Mouse (Mus musculus): ENCODE data around the gene Cox19. TPM values are rescaled to one million over a fixed set of nuclear protein-coding genes. Genes with fewer than 3 reads are reported as not detected.

Gene Cox19
- polyA plus RNA-seq, 1 experiment: 87.4 TPM

GRCm38 (mm10) chr5:139291811-139292560, 59.2 kb downstream of the Cox19 start:
- 51% methylated on average over 6 of the region's 6 CpGs for WGBS
- no peak overlapping the region for H3K27ac ChIP-seq (ENCODE audit: insufficient read depth, low read length)
- TF ChIP-seq CTCF (IDR thresholded peaks at IDR 0.05; ENCODE audit: borderline replicate concordance, insufficient read depth, low read depth, low read length) (no peak), POLR2A (IDR thresholded peaks at IDR 0.05; ENCODE audit: borderline replicate concordance, insufficient read depth, low read length) (no peak)

GRCm38 (mm10) chr5:139290467-139291259, 60.6 kb downstream of the Cox19 start:
- no peak for DNase-seq
- Histone ChIP-seq H3K4me3 (replicated peaks; ENCODE audit: insufficient read depth, low read depth, low read length) (no peak overlapping the region), H3K4me1 (ENCODE audit: control insufficient read depth, insufficient read depth, low read length) (peaks cover 6% of the 10 kb centered on the region), H3K27me3 (ENCODE audit: control insufficient read depth, insufficient read depth, low read length) (no peaks in the 10 kb centered on the region), H3K27ac (ENCODE audit: insufficient read depth, low read length) (no peak overlapping the region)
- 85% methylated on average over 12 of the region's 12 CpGs for WGBS
- TF ChIP-seq CTCF (IDR thresholded peaks at IDR 0.05; ENCODE audit: borderline replicate concordance, insufficient read depth, low read depth, low read length) (no peak), POLR2A (IDR thresholded peaks at IDR 0.05; ENCODE audit: borderline replicate concordance, insufficient read depth, low read length) (no peak)

More at GRCm38 (mm10) chr5:139291811-139292560, 59.2 kb downstream of the Cox19 start:
- no peak overlapping the region for H3K4me3 ChIP-seq (replicated peaks; ENCODE audit: insufficient read depth, low read depth, low read length)
- no peaks in the 10 kb centered on the region for H3K27me3 ChIP-seq (ENCODE audit: control insufficient read depth, insufficient read depth, low read length)
- no peak for DNase-seq
- no peaks in the 10 kb centered on the region; the same call in 1 of the 2 replicates for H3K4me1 ChIP-seq (ENCODE audit: control insufficient read depth, insufficient read depth, low read length)

GRCm38 (mm10) chr5:139288591-139288990, 62.6 kb downstream of the Cox19 start:
- no peak overlapping the region for H3K27ac ChIP-seq (ENCODE audit: insufficient read depth, low read length)
- no peak for TF ChIP-seq CTCF (IDR thresholded peaks at IDR 0.05; ENCODE audit: borderline replicate concordance, insufficient read depth, low read depth, low read length)
- H3K4me1 ChIP-seq (ENCODE audit: control insufficient read depth, insufficient read depth, low read length): peaks cover 7% of the 10 kb centered on the region
- H3K27me3 ChIP-seq (ENCODE audit: control insufficient read depth, insufficient read depth, low read length): no peaks in the 10 kb centered on the region
- H3K4me3 ChIP-seq (replicated peaks; ENCODE audit: insufficient read depth, low read depth, low read length): no peak overlapping the region
- no peak for DNase-seq
- 56% methylated on average over 4 of the region's 4 CpGs for WGBS

- H3K27me3 ChIP-seq (ENCODE audit: control insufficient read depth, insufficient read depth, low read length): no peaks in the 10 kb centered on the region
- H3K4me3 ChIP-seq (replicated peaks; ENCODE audit: insufficient read depth, low read depth, low read length): no peak overlapping the region
- TF ChIP-seq POLR2A (IDR thresholded peaks at IDR 0.05; ENCODE audit: borderline replicate concordance, insufficient read depth, low read length) (no peak), CTCF (IDR thresholded peaks at IDR 0.05; ENCODE audit: borderline replicate concordance, insufficient read depth, low read depth, low read length) (no peak)
- H3K27ac ChIP-seq (ENCODE audit: insufficient read depth, low read length): no peak overlapping the region
- WGBS: 87% methylated on average over 4 of the region's 4 CpGs
- DNase-seq: no peak
- H3K4me1 ChIP-seq (ENCODE audit: control insufficient read depth, insufficient read depth, low read length): peaks cover 7% of the 10 kb centered on the region
These were observed 63.4 kb downstream of the Cox19 start for GRCm38 (mm10) chr5:139287787-139288186.

DNA sequence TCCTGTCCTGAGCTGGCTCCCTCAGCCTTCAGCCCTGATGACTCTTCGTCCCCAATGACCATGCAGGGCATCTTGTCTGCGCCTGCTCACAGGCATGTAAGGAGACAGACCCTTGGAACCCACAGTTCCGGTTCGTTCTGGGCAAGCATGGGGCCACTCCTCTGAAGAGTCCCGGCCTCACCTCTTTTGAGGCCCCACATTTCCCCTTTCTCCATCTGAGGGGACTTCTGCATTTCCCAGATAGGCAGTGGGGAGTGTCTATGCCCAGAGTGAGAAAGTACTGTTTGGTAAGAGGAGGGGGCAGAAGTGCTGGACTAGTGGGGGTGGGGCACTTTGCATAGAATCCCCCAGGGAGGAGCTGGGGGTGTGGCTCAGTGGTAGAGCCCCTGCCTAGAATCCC, 64.1 kb downstream of the Cox19 start:
- no peak for DNase-seq
- H3K4me1 ChIP-seq (ENCODE audit: control insufficient read depth, insufficient read depth, low read length): peaks cover 10% of the 10 kb centered on the region
- no peak overlapping the region for H3K4me3 ChIP-seq (replicated peaks; ENCODE audit: insufficient read depth, low read depth, low read length)
- H3K27me3 ChIP-seq (ENCODE audit: control insufficient read depth, insufficient read depth, low read length): no peaks in the 10 kb centered on the region
- H3K27ac ChIP-seq (ENCODE audit: insufficient read depth, low read length): peak overlapping the region; percentile 10; the same call in 1 of the 2 replicates
- TF ChIP-seq CTCF (IDR thresholded peaks at IDR 0.05; ENCODE audit: borderline replicate concordance, insufficient read depth, low read depth, low read length) (no peak), POLR2A (IDR thresholded peaks at IDR 0.05; ENCODE audit: borderline replicate concordance, insufficient read depth, low read length) (no peak)
- WGBS: 89% methylated on average over 5 of the region's 5 CpGs

Other genes with a start within 250 kb of the Cox19 start
- 507 and 509 TPM in 2 replicates for gene Prkar1b, start 201.4 kb downstream of the Cox19 start, polyA plus RNA-seq (2012; rRNA removed)
- 7.0 and 7.9 TPM in 2 replicates for gene Dnaaf5, start 201.2 kb downstream of the Cox19 start, polyA plus RNA-seq (2012; rRNA removed)
- gene Sun1, start 150.8 kb downstream of the Cox19 start, polyA plus RNA-seq (2012; rRNA removed): 65.3 and 70.8 TPM in 2 replicates
- 106 and 114 TPM in 2 replicates for gene Get4, start 99.1 kb downstream of the Cox19 start, polyA plus RNA-seq (2012; rRNA removed)
- 156 and 163 TPM in 2 replicates for gene Adap1, start 25.8 kb downstream of the Cox19 start, polyA plus RNA-seq (2012; rRNA removed)
- not detected in 2 replicates for gene Cyp2w1, start 1.2 kb upstream of the Cox19 start, polyA plus RNA-seq (2012; rRNA removed)
- 16.4 and 17.3 TPM in 2 replicates for gene Gpr146, start 26.3 kb upstream of the Cox19 start, polyA plus RNA-seq (2012; rRNA removed)
- gene C130050O18Rik, start 53.9 kb upstream of the Cox19 start, polyA plus RNA-seq (2012; rRNA removed): 0.21 and 0.25 TPM in 2 replicates
- 4.0 and 4.4 TPM in 2 replicates for gene Gper1, start 71.7 kb upstream of the Cox19 start, polyA plus RNA-seq (2012; rRNA removed)
- 7.1 and 7.4 TPM in 2 replicates for gene 3110082I17Rik, start 109.1 kb upstream of the Cox19 start, polyA plus RNA-seq (2012; rRNA removed)
- gene Zfand2a, start 133.1 kb upstream of the Cox19 start, polyA plus RNA-seq (2012; rRNA removed): 37.1 and 42.8 TPM in 2 replicates
- gene Uncx, start 192.1 kb upstream of the Cox19 start, polyA plus RNA-seq (2012; rRNA removed): 38.1 and 38.8 TPM in 2 replicates